Mouse (Mus musculus) monocyte, adult 2 months (primary cell): ENCODE results near the gene Ankrd50.

Experiments used
- DNase-seq, 2 experiments: peaks; one replicate each; pipeline ENCODE4 v3.0.0; 2022; ENCODE audit warnings: low spot score in 2 of 2, low read depth in 1 of 2

The Ankrd50 gene

GRCm38 (mm10) chr3:38484191-38485106, at the start of gene Ankrd50:
Ankrd50 (minus strand) TSS chr3:38484844.
- DNase-seq, result peak; percentile 93 to 100

GRCm38 (mm10) chr3:38534245-38534644, 49.6 kb upstream of the Ankrd50 start:
- DNase-seq, result no peak

- no peak for DNase-seq
Measured at GRCm38 (mm10) chr3:38520426-38520825, 35.8 kb upstream of the Ankrd50 start.

GRCm38 (mm10) chr3:38519971-38520370, 35.3 kb upstream of the Ankrd50 start:
- DNase-seq, result no peak

- no peak for DNase-seq
Measured at GRCm38 (mm10) chr3:38503606-38504005, 19.0 kb upstream of the Ankrd50 start.

GRCm38 (mm10) chr3:38502156-38502555, 17.5 kb upstream of the Ankrd50 start:
- DNase-seq, result no peak

GRCm38 (mm10) chr3:38501739-38502138, 17.1 kb upstream of the Ankrd50 start:
- DNase-seq, result no peak

- no peak for DNase-seq
Measured at GRCm38 (mm10) chr3:38501316-38501715, 16.7 kb upstream of the Ankrd50 start.

GRCm38 (mm10) chr3:38498561-38498960, 13.9 kb upstream of the Ankrd50 start:
- no peak for DNase-seq

GRCm38 (mm10) chr3:38496795-38497385, 12.2 kb upstream of the Ankrd50 start:
- no peak for DNase-seq

- DNase-seq, result no peak
Measured at GRCm38 (mm10) chr3:38491702-38492101, 7.1 kb upstream of the Ankrd50 start.

- no peak for DNase-seq
Measured at GRCm38 (mm10) chr3:38491236-38491635, 6.6 kb upstream of the Ankrd50 start.

- no peak for DNase-seq
Measured at GRCm38 (mm10) chr3:38490720-38491119, 6.1 kb upstream of the Ankrd50 start.

GRCm38 (mm10) chr3:38485107-38485545, 482 bp upstream of the Ankrd50 start:
- no peak for DNase-seq

- no peak for DNase-seq
Measured at GRCm38 (mm10) chr3:38483551-38483950, 1.1 kb downstream of the Ankrd50 start.

GRCm38 (mm10) chr3:38482749-38483148, 1.9 kb downstream of the Ankrd50 start:
- DNase-seq, result no peak

GRCm38 (mm10) chr3:38481106-38481505, 3.5 kb downstream of the Ankrd50 start:
- DNase-seq, result no peak

- no peak for DNase-seq
Measured at GRCm38 (mm10) chr3:38477936-38478335, 6.7 kb downstream of the Ankrd50 start.

- no peak for DNase-seq
Measured at GRCm38 (mm10) chr3:38475587-38475986, 9.1 kb downstream of the Ankrd50 start.

- no peak for DNase-seq
Measured at GRCm38 (mm10) chr3:38473138-38473537, 11.5 kb downstream of the Ankrd50 start.

GRCm38 (mm10) chr3:38471516-38471915, 13.1 kb downstream of the Ankrd50 start:
- no peak for DNase-seq

- DNase-seq, result no peak
Measured at GRCm38 (mm10) chr3:38468131-38468530, 16.5 kb downstream of the Ankrd50 start.
